Mouse (Mus musculus) kidney, adult 2 months (tissue): ENCODE results near the gene Npw. TPM values are rescaled to one million over a fixed set of nuclear protein-coding genes. Genes with fewer than 3 reads are reported as not detected.

Experiments used
- DNase-seq: peaks from one replicate; pipeline ENCODE4 v3.0.0; 2021
- H3K27ac ChIP-seq: fragments of 200-500 bp; 2 replicates; pipeline ENCODE4 v1.5.1; 2012; ENCODE audit warnings: low read depth, low read length, control low read depth, inconsistent platforms; ENCODE audit not compliant: insufficient read depth
- H3K27me3 ChIP-seq: fragments of 200-500 bp; replicated peaks from 2 replicates; pipeline ENCODE4 v1.6.1; 2012; ENCODE audit warnings: mild to moderate bottlenecking, moderate library complexity, low read length, inconsistent platforms; ENCODE audit not compliant: control insufficient read depth, insufficient read depth
- H3K36me3 ChIP-seq: fragments of 200-500 bp; 2 replicates; pipeline ENCODE4 v1.6.1; 2012; ENCODE audit warnings: mild to moderate bottlenecking, moderate library complexity, low read length, inconsistent platforms; ENCODE audit not compliant: control insufficient read depth, insufficient read depth
- H3K4me1 ChIP-seq: fragments of 200-500 bp; 2 replicates; pipeline ENCODE4 v1.6.1; 2011; ENCODE audit warnings: low read length; ENCODE audit not compliant: control insufficient read depth, insufficient read depth
- H3K4me3 ChIP-seq: fragments of 200-500 bp; 2 replicates; pipeline ENCODE4 v1.5.1; 2011; ENCODE audit warnings: mild to moderate bottlenecking, low read depth, low read length, control low read depth; ENCODE audit not compliant: insufficient read depth
- CTCF ChIP-seq: fragments of 200-500 bp; conservative IDR thresholded peaks from 2 replicates; pipeline ENCODE4 v1.5.1; 2011; ENCODE audit warnings: low read depth, mild to moderate bottlenecking, control low read depth, low read length, moderate library complexity, mixed read lengths; ENCODE audit not compliant: insufficient read depth, insufficient read length
- POLR2A ChIP-seq: fragments of 200-500 bp; IDR thresholded peaks from one replicate; pipeline ENCODE4 v1.6.1; 2011; ENCODE audit warnings: low read depth, low read length, control low read depth
- WGBS: fragments of 180-500 bp; shearing (Covaris S2); methylation state at CpG from one replicate; pipeline ENCODE4 v1.1.7; 2018; 5-methylcytosine and 5-hydroxymethylcytosine counted together
- polyA plus RNA-seq: library from polyadenylated mRNA; depleted of rRNA; stranded (reverse); fragments of >200 nt; gene quantifications from 2 replicates; pipeline ENCODE4 v1.2.3, GENCODE M21; 2012

The Npw gene
- polyA plus RNA-seq, 1 experiment = not detected

DNA sequence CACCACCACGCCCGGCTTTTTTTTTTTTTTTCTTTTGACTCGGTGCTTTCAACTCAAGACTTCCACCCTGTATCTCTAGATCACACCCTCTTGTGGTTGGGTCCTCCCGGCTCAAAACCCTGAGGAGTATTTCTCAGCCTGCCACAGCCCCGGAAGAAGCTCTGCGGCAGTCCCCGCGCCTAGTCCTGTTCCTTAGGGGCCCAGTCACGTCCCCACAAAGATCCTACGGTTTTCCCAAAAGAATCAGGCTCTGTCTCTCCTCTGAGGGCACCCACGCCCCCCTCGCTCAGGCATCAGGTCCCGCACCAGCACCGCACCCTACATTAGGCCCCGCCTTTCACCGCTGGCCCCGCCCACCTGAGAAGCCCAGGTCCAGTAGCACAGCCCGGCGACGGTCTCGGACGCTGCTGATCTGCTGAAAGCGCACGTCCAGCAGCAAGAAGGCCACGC is 28.9 kb upstream of the Npw start:
- no peak for TF ChIP-seq CTCF
- no peak for TF ChIP-seq POLR2A
- Histone ChIP-seq H3K4me3 (peak overlapping the region; percentile 29; the same call in 1 of the 2 replicates), H3K27ac (no peak overlapping the region), H3K36me3 (no peaks in the 10 kb centered on the region), H3K4me1 (no peaks in the 10 kb centered on the region), H3K27me3 (0 out of 2 replicates have a peak, but pooled peaks cover 2% of the 10 kb centered on the region)
- WGBS = 4% methylated on average over 25 of the region's 25 CpGs
- peak; percentile 75 for DNase-seq

GRCm38 (mm10) chr17:24686514-24686913 is 28.3 kb upstream of the Npw start:
- no peak for TF ChIP-seq CTCF
- WGBS = 50% methylated on average over 16 of the region's 16 CpGs
- no peak overlapping the region for H3K27ac ChIP-seq
- DNase-seq = peak; percentile 72
- no peaks in the 10 kb centered on the region for H3K36me3 ChIP-seq
- H3K4me3 ChIP-seq = no peak overlapping the region
- H3K27me3 ChIP-seq = 0 out of 2 replicates have a peak, but pooled peaks cover 2% of the 10 kb centered on the region
- H3K4me1 ChIP-seq = no peaks in the 10 kb centered on the region

- DNase-seq = no peak
- Histone ChIP-seq H3K4me1 (no peaks in the 10 kb centered on the region), H3K27me3 (no peaks in the 10 kb centered on the region), H3K27ac (no peak overlapping the region), H3K4me3 (no peak overlapping the region), H3K36me3 (no peaks in the 10 kb centered on the region)
- TF ChIP-seq POLR2A = no peak
- TF ChIP-seq CTCF = no peak
- 85% methylated on average over 24 of the region's 24 CpGs for whole genome bisulfite sequencing
These were observed 19.3 kb upstream of the Npw start for GRCm38 (mm10) chr17:24677500-24678080.

- no peaks in the 10 kb centered on the region for H3K36me3 ChIP-seq
- H3K4me1 ChIP-seq = peaks cover 3% of the 10 kb centered on the region; the same call in 1 of the 2 replicates
- no peak overlapping the region for H3K27ac ChIP-seq
- H3K27me3 ChIP-seq = no peaks in the 10 kb centered on the region
- 94% methylated on average over 5 of the region's 5 CpGs for WGBS
- no peak overlapping the region for H3K4me3 ChIP-seq
- TF ChIP-seq POLR2A (no peak), CTCF (no peak)
- DNase-seq = no peak
These were observed 18.6 kb upstream of the Npw start for GRCm38 (mm10) chr17:24676877-24677276.

GRCm38 (mm10) chr17:24676187-24676586 is 17.9 kb upstream of the Npw start:
- H3K27me3 ChIP-seq = no peaks in the 10 kb centered on the region
- 58% methylated on average over 2 of the region's 2 CpGs for WGBS
- no peaks in the 10 kb centered on the region for H3K36me3 ChIP-seq
- no peak overlapping the region for H3K27ac ChIP-seq
- peaks cover 8% of the 10 kb centered on the region for H3K4me1 ChIP-seq
- H3K4me3 ChIP-seq = no peak overlapping the region
- DNase-seq = peak; percentile 67
- TF ChIP-seq CTCF (peak; percentile 66), POLR2A (no peak)

DNA sequence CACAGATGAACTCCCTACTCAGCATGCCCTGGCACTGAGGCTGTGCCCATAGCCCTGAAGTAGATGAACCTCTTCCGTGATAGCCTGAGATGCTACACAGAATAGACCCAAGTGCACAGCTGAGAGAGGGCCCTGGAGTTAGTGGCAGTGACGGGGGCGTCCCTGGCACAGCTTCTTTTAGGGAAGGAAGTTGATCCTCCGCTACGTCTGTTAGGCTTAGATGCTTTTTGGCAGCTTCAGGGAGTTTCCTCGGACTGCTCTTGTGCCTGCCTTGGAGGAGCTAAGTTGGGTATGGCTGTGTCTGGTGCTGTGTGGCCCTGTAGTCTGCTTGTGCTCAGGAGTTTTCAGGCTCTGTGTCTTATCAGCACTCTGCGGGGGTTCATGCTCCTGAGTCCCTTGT is 16.0 kb upstream of the Npw start:
- Histone ChIP-seq H3K4me1 (peaks cover 14% of the 10 kb centered on the region), H3K27me3 (no peaks in the 10 kb centered on the region), H3K4me3 (no peak overlapping the region), H3K27ac (no peak overlapping the region), H3K36me3 (no peaks in the 10 kb centered on the region)
- 64% methylated on average over 7 of the region's 7 CpGs for WGBS
- TF ChIP-seq POLR2A (no peak), CTCF (no peak)
- DNase-seq = no peak

DNA sequence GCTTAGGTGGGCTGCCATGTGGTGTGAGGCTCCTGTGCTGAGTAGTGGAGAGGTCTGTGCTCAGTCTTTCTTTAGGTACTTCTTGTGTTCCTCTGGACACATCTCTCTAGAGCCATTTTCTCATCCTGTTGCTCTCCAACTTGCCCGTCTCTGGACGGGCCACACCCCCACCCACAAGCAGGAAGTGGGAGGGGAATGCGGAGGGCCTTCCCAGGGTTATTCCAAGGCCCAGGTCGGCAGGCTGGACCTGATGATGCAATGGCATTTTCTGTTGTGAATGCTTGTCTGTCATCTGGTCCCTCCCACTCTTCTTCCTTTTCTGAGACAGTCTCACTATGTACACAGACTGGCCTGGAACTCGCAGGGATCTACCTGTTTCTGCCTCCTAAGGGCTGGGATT is 13.9 kb upstream of the Npw start:
- H3K4me3 ChIP-seq = no peak overlapping the region
- H3K27ac ChIP-seq = no peak overlapping the region
- H3K4me1 ChIP-seq = peaks cover 14% of the 10 kb centered on the region
- peak; percentile 82 for DNase-seq
- H3K27me3 ChIP-seq = no peaks in the 10 kb centered on the region
- H3K36me3 ChIP-seq = no peaks in the 10 kb centered on the region
- WGBS = 13% methylated on average over 5 of the region's 5 CpGs
- no peak for TF ChIP-seq POLR2A
- no peak for TF ChIP-seq CTCF
